Mouse (Mus musculus) kidney, adult 2 months (tissue): ENCODE data around the gene Creld2. TPM values are rescaled to one million over a fixed set of nuclear protein-coding genes. Genes with fewer than 3 reads are reported as not detected.
"Not testable (repeated sequence)": the region's sequence is repeated elsewhere in the genome, so short reads cannot be mapped to it uniquely, and the experiment has no call there.

Experiments used
- DNase-seq: peaks from one replicate; pipeline ENCODE4 v3.0.0; 2021
- H3K27ac ChIP-seq: fragments of 200-500 bp; 2 replicates; pipeline ENCODE4 v1.5.1; 2012; ENCODE audit warnings: low read depth, low read length, control low read depth, inconsistent platforms; ENCODE audit not compliant: insufficient read depth
- H3K27me3 ChIP-seq: fragments of 200-500 bp; replicated peaks from 2 replicates; pipeline ENCODE4 v1.6.1; 2012; ENCODE audit warnings: mild to moderate bottlenecking, moderate library complexity, low read length, inconsistent platforms; ENCODE audit not compliant: control insufficient read depth, insufficient read depth
- H3K36me3 ChIP-seq: fragments of 200-500 bp; 2 replicates; pipeline ENCODE4 v1.6.1; 2012; ENCODE audit warnings: mild to moderate bottlenecking, moderate library complexity, low read length, inconsistent platforms; ENCODE audit not compliant: control insufficient read depth, insufficient read depth
- H3K4me1 ChIP-seq: fragments of 200-500 bp; 2 replicates; pipeline ENCODE4 v1.6.1; 2011; ENCODE audit warnings: low read length; ENCODE audit not compliant: control insufficient read depth, insufficient read depth
- H3K4me3 ChIP-seq: fragments of 200-500 bp; 2 replicates; pipeline ENCODE4 v1.5.1; 2011; ENCODE audit warnings: mild to moderate bottlenecking, low read depth, low read length, control low read depth; ENCODE audit not compliant: insufficient read depth
- CTCF ChIP-seq: fragments of 200-500 bp; conservative IDR thresholded peaks from 2 replicates; pipeline ENCODE4 v1.5.1; 2011; ENCODE audit warnings: low read depth, mild to moderate bottlenecking, control low read depth, low read length, moderate library complexity, mixed read lengths; ENCODE audit not compliant: insufficient read depth, insufficient read length
- POLR2A ChIP-seq: fragments of 200-500 bp; IDR thresholded peaks from one replicate; pipeline ENCODE4 v1.6.1; 2011; ENCODE audit warnings: low read depth, low read length, control low read depth
- WGBS: fragments of 180-500 bp; shearing (Covaris S2); methylation state at CpG from one replicate; pipeline ENCODE4 v1.1.7; 2018; 5-methylcytosine and 5-hydroxymethylcytosine counted together
- polyA plus RNA-seq: library from polyadenylated mRNA; depleted of rRNA; stranded (reverse); fragments of >200 nt; gene quantifications from 2 replicates; pipeline ENCODE4 v1.2.3, GENCODE M21; 2012; rRNA removed

Creld2 gene
- 27.3 and 30.4 TPM in 2 replicates for polyA plus RNA-seq

GRCm38 (mm10) chr15:88819026-88819905 is at the start of gene Creld2, which contains the start of gene Alg12:
Gene Creld2 (plus strand): TSS chr15:88819646.
Gene Alg12 (minus strand): TSS chr15:88819318.
- Histone ChIP-seq H3K27ac (peak within 1 kb of the TSS; percentile 73), H3K4me3 (peak within 1 kb of the TSS; percentile 93), H3K27me3 (no peaks in the 10 kb centered on the region), H3K36me3 (no peaks in the 10 kb centered on the region; the same call in 1 of the 2 replicates), H3K4me1 (peaks cover 5% of the 10 kb centered on the region; the same call in 1 of the 2 replicates)
- WGBS, result under 1% methylated on average over 88 of the region's 88 CpGs
- peak; percentile 100 for DNase-seq
- no peak for TF ChIP-seq CTCF
- peak; percentile 47 for TF ChIP-seq POLR2A

GRCm38 (mm10) chr15:88774630-88775029 is 44.8 kb upstream of the Creld2 start:
- H3K4me1 ChIP-seq, H3K36me3 ChIP-seq, H3K27ac ChIP-seq, H3K4me3 ChIP-seq, DNase-seq, H3K27me3 ChIP-seq: not testable (repeated sequence)
- WGBS, result 97% methylated on average over 5 of the region's 5 CpGs

- Histone ChIP-seq H3K27ac (no peak overlapping the region), H3K27me3 (no peaks in the 10 kb centered on the region), H3K4me3 (no peak overlapping the region), H3K36me3 (no peaks in the 10 kb centered on the region), H3K4me1 (no peaks in the 10 kb centered on the region)
- TF ChIP-seq POLR2A (no peak), CTCF (no peak)
- no peak for DNase-seq
- WGBS, result 73% methylated on average over 4 of the region's 4 CpGs
Observed at GRCm38 (mm10) chr15:88792140-88792850, 27.2 kb upstream of the Creld2 start.

- not testable (repeated sequence) for DNase-seq, H3K36me3 ChIP-seq, H3K27me3 ChIP-seq, H3K4me3 ChIP-seq, H3K27ac ChIP-seq, H3K4me1 ChIP-seq
- 84% methylated on average over 5 of the region's 5 CpGs for WGBS
Observed at GRCm38 (mm10) chr15:88794729-88795128, 24.7 kb upstream of the Creld2 start.

GRCm38 (mm10) chr15:88799950-88800371 is 19.5 kb upstream of the Creld2 start:
- TF ChIP-seq POLR2A (no peak), CTCF (no peak)
- Histone ChIP-seq H3K4me1 (peaks cover 2% of the 10 kb centered on the region; the same call in 1 of the 2 replicates), H3K27me3 (no peaks in the 10 kb centered on the region), H3K36me3 (no peaks in the 10 kb centered on the region; the same call in 1 of the 2 replicates), H3K4me3 (no peak overlapping the region), H3K27ac (peak overlapping the region; percentile 58)
- DNase-seq, result peak; percentile 77
- WGBS, result 52% methylated on average over 11 of the region's 11 CpGs

GRCm38 (mm10) chr15:88800921-88801354 is 18.5 kb upstream of the Creld2 start:
- DNase-seq, result peak; percentile 83
- TF ChIP-seq POLR2A (no peak), CTCF (no peak)
- Histone ChIP-seq H3K27me3 (no peaks in the 10 kb centered on the region), H3K4me1 (peaks cover 2% of the 10 kb centered on the region; the same call in 1 of the 2 replicates), H3K36me3 (no peaks in the 10 kb centered on the region; the same call in 1 of the 2 replicates), H3K27ac (peak overlapping the region; percentile 4; the same call in 1 of the 2 replicates), H3K4me3 (no peak overlapping the region)
- WGBS, result 56% methylated on average over 6 of the region's 6 CpGs

- H3K4me3 ChIP-seq, result no peak overlapping the region
- no peak overlapping the region for H3K27ac ChIP-seq
- TF ChIP-seq CTCF (no peak), POLR2A (no peak)
- peaks cover 2% of the 10 kb centered on the region; the same call in 1 of the 2 replicates for H3K4me1 ChIP-seq
- DNase-seq, result no peak
- H3K36me3 ChIP-seq, result no peaks in the 10 kb centered on the region; the same call in none of the 2 replicates
- H3K27me3 ChIP-seq, result no peaks in the 10 kb centered on the region
- WGBS, result 96% methylated on average over 3 of the region's 3 CpGs
Observed at GRCm38 (mm10) chr15:88801903-88802302, 17.5 kb upstream of the Creld2 start.
